Mouse (Mus musculus) pancreas, adult 10 weeks (tissue): Measurements from ENCODE around the gene Krt90. TPM values are rescaled to one million over a fixed set of nuclear protein-coding genes. Genes with fewer than 3 reads are reported as not detected.

ENCODE experiments used
- polyA plus RNA-seq: library from polyadenylated mRNA; stranded (reverse); fragments of 350-450 nt; fragmentation: Illumina TruSeq; extraction: RNeasy Lipid Tissue Mini Kit (QIAGEN cat#74804); gene quantifications from one replicate; pipeline ENCODE4 v1.2.3, GENCODE M21; 2015; ENCODE audit warnings: low read depth, low replicate concordance; ENCODE audit not compliant: insufficient read depth

The Krt90 gene
- not detected for polyA plus RNA-seq

GRCm38 (mm10) chr15:101562850-101563249, at the start of gene Krt90:
Krt90 (minus strand) TSS chr15:101562950.

DNA sequence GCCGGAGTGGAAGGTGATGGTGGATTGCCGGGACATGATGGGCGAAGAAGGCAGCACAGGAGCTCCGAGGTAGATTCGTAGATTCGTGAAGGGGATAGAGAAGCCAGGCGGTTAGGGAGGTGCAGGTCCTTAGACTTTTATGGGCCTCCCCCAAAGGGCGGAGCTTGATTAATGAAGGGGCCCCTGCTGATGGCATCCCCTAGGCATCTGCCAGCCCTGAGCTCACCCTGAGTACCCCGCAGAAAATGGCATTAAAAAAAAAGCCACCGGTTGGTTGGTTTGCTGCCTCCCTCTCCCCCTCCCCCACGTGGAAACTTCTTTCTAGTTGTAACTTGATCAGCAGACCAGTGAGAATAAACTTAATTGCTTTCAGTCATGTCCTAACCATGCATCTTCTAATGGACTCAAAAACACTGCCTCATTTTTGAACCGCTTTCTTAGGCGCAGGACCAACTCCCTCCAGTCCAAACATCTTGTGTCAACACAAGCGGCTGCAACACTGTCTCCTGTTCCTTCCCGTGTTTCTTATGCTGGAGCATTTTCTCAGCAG, 11.1 kb upstream of the Krt90 start, which contains the start of gene Krt75:
Gene Krt75 (minus strand): TSS at position 109 of the 550 bp plus-strand sequence.

DNA sequence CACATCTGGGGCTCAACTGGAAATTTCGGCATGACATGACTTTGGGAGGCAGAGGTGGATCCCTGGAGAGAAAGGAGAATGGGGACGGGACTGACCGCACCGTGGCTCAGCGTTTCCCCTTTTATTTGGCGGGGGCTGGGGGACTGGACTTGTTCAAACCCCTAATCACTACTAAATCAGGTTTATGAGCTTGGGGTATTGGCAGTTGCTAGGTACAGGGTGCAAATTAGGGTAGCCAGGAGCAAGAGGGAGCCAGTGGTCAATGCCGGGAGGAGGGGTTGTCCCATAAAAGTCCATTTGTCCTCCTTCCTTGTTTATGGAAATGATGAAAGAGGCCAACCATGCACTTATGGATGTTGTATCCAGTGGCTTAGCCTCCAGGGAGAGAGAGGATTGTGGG, 12.2 kb downstream of the Krt90 start, which contains the start of gene Krt82:
Gene Krt82 (minus strand): TSS at position 101 of the 400 bp plus-strand sequence.

GRCm38 (mm10) chr15:101532720-101533119, 30.0 kb downstream of the Krt90 start, which contains the start of gene Krt84:
Krt84 (minus strand) TSS chr15:101532820.

DNA sequence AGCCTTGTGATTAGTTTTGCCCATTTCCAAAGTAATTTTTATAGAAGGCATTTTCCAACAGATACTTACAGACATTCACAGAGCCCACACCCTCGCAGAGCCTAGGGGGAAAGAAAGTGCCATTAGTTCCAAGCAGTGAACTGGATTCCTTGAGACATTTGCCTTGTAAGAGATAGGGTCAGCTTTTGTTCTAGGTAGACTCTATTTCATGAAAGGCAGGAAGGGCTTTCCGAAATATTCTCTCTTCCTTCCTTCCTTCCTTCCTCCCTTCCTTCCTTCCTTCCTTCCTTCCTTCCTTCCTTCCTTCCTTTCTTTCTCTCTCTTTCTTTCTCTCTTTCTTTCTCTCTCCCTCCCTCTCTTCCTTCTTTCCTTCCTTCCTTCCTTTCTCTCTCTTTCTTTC, 45.6 kb downstream of the Krt90 start, which contains the start of gene Gm49425:
Gene Gm49425 (minus strand): TSS at position 101 of the 400 bp plus-strand sequence.

Other genes with a start within 250 kb of the Krt90 start
- gene Krt80, start 192.8 kb downstream of the Krt90 start, polyA plus RNA-seq, result 1.8 TPM
- gene Krt7, start 151.9 kb downstream of the Krt90 start, polyA plus RNA-seq, result 8.3 TPM
- not detected for gene Krt87, start 124.1 kb downstream of the Krt90 start, polyA plus RNA-seq
- not detected for gene Krt88, start 115.2 kb downstream of the Krt90 start, polyA plus RNA-seq
- gene Krt81, start 99.2 kb downstream of the Krt90 start, polyA plus RNA-seq, result not detected
- not detected for gene Krt86, start 89.5 kb downstream of the Krt90 start, polyA plus RNA-seq
- not detected for gene Krt83, start 71.4 kb downstream of the Krt90 start, polyA plus RNA-seq
- gene Gm49425, start 45.7 kb downstream of the Krt90 start, polyA plus RNA-seq, result not detected
- gene Krt84, start 30.1 kb downstream of the Krt90 start, polyA plus RNA-seq, result not detected
- gene Krt82, start 12.3 kb downstream of the Krt90 start, polyA plus RNA-seq, result not detected
- gene Krt75, start 11.0 kb upstream of the Krt90 start, polyA plus RNA-seq, result not detected
- gene Gm5414, start 65.2 kb upstream of the Krt90 start, polyA plus RNA-seq, result not detected
- gene Gm5478, start 84.4 kb upstream of the Krt90 start, polyA plus RNA-seq, result not detected
- gene Krt6b, start 117.3 kb upstream of the Krt90 start, polyA plus RNA-seq, result not detected
- not detected for gene Krt6a, start 131.4 kb upstream of the Krt90 start, polyA plus RNA-seq
- gene Krt5, start 149.9 kb upstream of the Krt90 start, polyA plus RNA-seq, result not detected
- gene Krt71, start 180.2 kb upstream of the Krt90 start, polyA plus RNA-seq, result not detected
- gene Krt72, start 223.5 kb upstream of the Krt90 start, polyA plus RNA-seq, result not detected
- not detected for gene Krt73, start 239.4 kb upstream of the Krt90 start, polyA plus RNA-seq